Mouse (Mus musculus) limb, embryonic 11.5 days (tissue): ENCODE results near the gene Pou2f3. TPM values are rescaled to one million over a fixed set of nuclear protein-coding genes. Genes with fewer than 3 reads are reported as not detected.

Experiments used
- ATAC-seq: fragments of 200-750 bp; cut with Nextera tagmentation; 2 replicates; pipeline ENCODE4 v1.8.0; 2017; ENCODE audit warnings: low read depth; ENCODE audit not compliant: insufficient number of reproducible peaks, low FRiP score, low TSS enrichment
- DNase-seq: peaks from one replicate; pipeline ENCODE4 v3.0.0-alpha.2; 2015; ENCODE audit warnings: low spot score
- H3K27ac ChIP-seq: fragments of 300-500 bp; sonication (generic); replicated peaks from 2 replicates; pipeline ENCODE4 v1.5.1; 2014; ENCODE audit warnings: low read depth, mild to moderate bottlenecking, low read length
- H3K27me3 ChIP-seq: fragments of 300-500 bp; sonication (generic); 2 replicates; pipeline ENCODE4 v1.6.1; 2014; ENCODE audit warnings: mild to moderate bottlenecking, low read length, mixed read lengths; ENCODE audit not compliant: control insufficient read depth, insufficient read depth
- H3K36me3 ChIP-seq: fragments of 300-500 bp; sonication (generic); 2 replicates; pipeline ENCODE4 v1.6.1; 2014; ENCODE audit warnings: mild to moderate bottlenecking, low read length, moderate library complexity, mixed read lengths; ENCODE audit not compliant: control insufficient read depth, insufficient read depth
- H3K4me1 ChIP-seq: fragments of 300-500 bp; sonication (generic); 2 replicates; pipeline ENCODE4 v1.6.1; 2014; ENCODE audit warnings: low read length, mixed read lengths; ENCODE audit not compliant: control insufficient read depth, insufficient read depth
- H3K4me2 ChIP-seq: fragments of 300-500 bp; sonication (generic); 2 replicates; pipeline ENCODE4 v1.6.1; 2014; ENCODE audit warnings: low read depth, mild to moderate bottlenecking, moderate library complexity; ENCODE audit not compliant: severe bottlenecking
- H3K4me3 ChIP-seq: fragments of 300-500 bp; sonication (generic); 2 replicates; pipeline ENCODE4 v1.5.1; 2014; ENCODE audit warnings: low read depth, low read length
- H3K9ac ChIP-seq: fragments of 300-500 bp; sonication (generic); 2 replicates; pipeline ENCODE4 v1.6.1; 2014; ENCODE audit warnings: mild to moderate bottlenecking, low read length
- H3K9me3 ChIP-seq: fragments of 300-500 bp; sonication (generic); 2 replicates; pipeline ENCODE4 v1.6.1; 2016; ENCODE audit warnings: low read length; ENCODE audit not compliant: control insufficient read depth
- WGBS: fragments of 180-500 bp; shearing (Covaris S2); extraction: QIAGEN DNeasy Blood & Tissue Kit; methylation state at CpG from one replicate; pipeline ENCODE4 v1.1.7; 2014; 5-methylcytosine and 5-hydroxymethylcytosine counted together
- polyA plus RNA-seq: library from polyadenylated mRNA; unstranded; fragments of >200 nt; fragmentation: Nextera tagmentation; extraction: Ambion mirVana; gene quantifications from 2 replicates; pipeline ENCODE4 v1.2.1, GENCODE M21; 2014

The Pou2f3 gene
- polyA plus RNA-seq, 1 experiment from 2014 or later = not detected

- H3K4me3 ChIP-seq = no peak overlapping the region
- H3K4me2 ChIP-seq = no peak overlapping the region
- H3K27me3 ChIP-seq = no peaks in the 10 kb centered on the region
- H3K4me1 ChIP-seq = peaks cover 44% of the 10 kb centered on the region
- DNase-seq = no peak
- ATAC-seq = no peak
- peaks cover 9% of the 10 kb centered on the region; the same call in 1 of the 2 replicates for H3K36me3 ChIP-seq
- no peak overlapping the region for H3K27ac ChIP-seq
- H3K9me3 ChIP-seq = no peaks in the 10 kb centered on the region
- 90% methylated on average over 1 of the region's 1 CpGs for WGBS
- H3K9ac ChIP-seq = no peak overlapping the region
These were observed 25.9 kb upstream of the Pou2f3 start for GRCm38 (mm10) chr9:43236106-43236505.

- no peak for DNase-seq
- Histone ChIP-seq H3K9me3 (no peaks in the 10 kb centered on the region), H3K9ac (peak overlapping the region; percentile 27; the same call in 1 of the 2 replicates), H3K36me3 (peaks cover 11% of the 10 kb centered on the region; the same call in 1 of the 2 replicates), H3K27ac (no peak overlapping the region), H3K4me2 (no peak overlapping the region), H3K4me1 (peaks cover 44% of the 10 kb centered on the region), H3K27me3 (no peaks in the 10 kb centered on the region), H3K4me3 (no peak overlapping the region)
- ATAC-seq = no peak
- WGBS = 89% methylated on average over 6 of the region's 6 CpGs
These were observed 25.2 kb upstream of the Pou2f3 start for GRCm38 (mm10) chr9:43235336-43235735.

GRCm38 (mm10) chr9:43234496-43234895 lies 24.3 kb upstream of the Pou2f3 start:
- Histone ChIP-seq H3K27ac (no peak overlapping the region), H3K27me3 (no peaks in the 10 kb centered on the region), H3K4me1 (peaks cover 40% of the 10 kb centered on the region), H3K4me2 (no peak overlapping the region), H3K9ac (no peak overlapping the region), H3K9me3 (no peaks in the 10 kb centered on the region), H3K4me3 (no peak overlapping the region), H3K36me3 (peaks cover 11% of the 10 kb centered on the region; the same call in 1 of the 2 replicates)
- ATAC-seq (no peak), DNase-seq (no peak)
- WGBS = 85% methylated on average over 5 of the region's 5 CpGs

GRCm38 (mm10) chr9:43233515-43233914 lies 23.3 kb upstream of the Pou2f3 start:
- peaks cover 15% of the 10 kb centered on the region; the same call in 1 of the 2 replicates for H3K36me3 ChIP-seq
- no peaks in the 10 kb centered on the region for H3K9me3 ChIP-seq
- H3K4me1 ChIP-seq = peaks cover 40% of the 10 kb centered on the region
- WGBS = 100% methylated on average over 1 of the region's 1 CpGs
- H3K27ac ChIP-seq = no peak overlapping the region
- no peak overlapping the region for H3K4me2 ChIP-seq
- no peak overlapping the region for H3K4me3 ChIP-seq
- DNase-seq = no peak
- no peak for ATAC-seq
- H3K9ac ChIP-seq = no peak overlapping the region
- no peaks in the 10 kb centered on the region for H3K27me3 ChIP-seq

- no peak overlapping the region; the same call in 1 of the 2 replicates for H3K27ac ChIP-seq
- H3K9ac ChIP-seq = no peak overlapping the region
- H3K4me1 ChIP-seq = peaks cover 38% of the 10 kb centered on the region
- H3K27me3 ChIP-seq = no peaks in the 10 kb centered on the region
- DNase-seq (no peak), ATAC-seq (no peak)
- peaks cover 15% of the 10 kb centered on the region; the same call in 1 of the 2 replicates for H3K36me3 ChIP-seq
- 72% methylated on average over 5 of the region's 5 CpGs for WGBS
- no peak overlapping the region for H3K4me2 ChIP-seq
- no peak overlapping the region for H3K4me3 ChIP-seq
- H3K9me3 ChIP-seq = no peaks in the 10 kb centered on the region
These were observed 22.9 kb upstream of the Pou2f3 start for GRCm38 (mm10) chr9:43233044-43233443.

- no peak overlapping the region for H3K4me2 ChIP-seq
- no peak for ATAC-seq
- WGBS = 16% methylated on average over 5 of the region's 5 CpGs
- no peak overlapping the region for H3K4me3 ChIP-seq
- peaks cover 32% of the 10 kb centered on the region for H3K4me1 ChIP-seq
- peaks cover 15% of the 10 kb centered on the region; the same call in 1 of the 2 replicates for H3K36me3 ChIP-seq
- no peak overlapping the region for H3K9ac ChIP-seq
- H3K27ac ChIP-seq = no peak overlapping the region
- DNase-seq = no peak
- H3K27me3 ChIP-seq = no peaks in the 10 kb centered on the region
- H3K9me3 ChIP-seq = no peaks in the 10 kb centered on the region
These were observed 22.1 kb upstream of the Pou2f3 start for GRCm38 (mm10) chr9:43232286-43232685.

GRCm38 (mm10) chr9:43231805-43232204 lies 21.6 kb upstream of the Pou2f3 start:
- Histone ChIP-seq H3K4me2 (no peak overlapping the region), H3K27me3 (no peaks in the 10 kb centered on the region), H3K27ac (no peak overlapping the region), H3K36me3 (peaks cover 18% of the 10 kb centered on the region; the same call in 1 of the 2 replicates), H3K9ac (no peak overlapping the region), H3K4me1 (peaks cover 29% of the 10 kb centered on the region), H3K9me3 (no peaks in the 10 kb centered on the region), H3K4me3 (no peak overlapping the region)
- 72% methylated on average over 4 of the region's 4 CpGs for WGBS
- DNase-seq (no peak), ATAC-seq (no peak)

- H3K4me1 ChIP-seq = peaks cover 30% of the 10 kb centered on the region
- H3K4me2 ChIP-seq = no peak overlapping the region
- H3K27ac ChIP-seq = no peak overlapping the region
- ATAC-seq (no peak), DNase-seq (no peak)
- peaks cover 12% of the 10 kb centered on the region; the same call in 1 of the 2 replicates for H3K36me3 ChIP-seq
- no peaks in the 10 kb centered on the region for H3K27me3 ChIP-seq
- H3K4me3 ChIP-seq = no peak overlapping the region
- no peak overlapping the region; the same call in 1 of the 2 replicates for H3K9ac ChIP-seq
- H3K9me3 ChIP-seq = no peaks in the 10 kb centered on the region
- WGBS = 61% methylated on average over 4 of the region's 4 CpGs
These were observed 20.7 kb upstream of the Pou2f3 start for GRCm38 (mm10) chr9:43230886-43231285.

- Histone ChIP-seq H3K9ac (no peak overlapping the region), H3K9me3 (no peaks in the 10 kb centered on the region), H3K27me3 (no peaks in the 10 kb centered on the region), H3K4me3 (no peak overlapping the region), H3K4me2 (no peak overlapping the region), H3K4me1 (peaks cover 36% of the 10 kb centered on the region), H3K36me3 (peaks cover 12% of the 10 kb centered on the region; the same call in 1 of the 2 replicates), H3K27ac (no peak overlapping the region)
- no peak for DNase-seq
- ATAC-seq = no peak
- WGBS = 85% methylated on average over 7 of the region's 7 CpGs
These were observed 19.8 kb upstream of the Pou2f3 start for GRCm38 (mm10) chr9:43229962-43230361.
